Mouse (Mus musculus) c-Kit-negative CD71-positive TER-119-positive erythroid progenitor cells, embryonic 14.5 days (primary cell): Measurements from ENCODE around the gene Vps11.
A peak's percentile ranks its signal among the peaks of the same experiment; 100 is the strongest.
"Not testable (repeated sequence)": the region's sequence is repeated elsewhere in the genome, so short reads cannot be mapped to it uniquely, and the experiment has no call there.

Experiments used
- DNase-seq: peaks from one replicate; pipeline ENCODE4 v3.0.0-alpha.2; 2013; ENCODE audit warnings: low read depth, low spot score

Gene Vps11

GRCm38 (mm10) chr9:44314910-44315309, 46.6 kb downstream of the Vps11 start:
- DNase-seq = no peak

- no peak for DNase-seq
Measured at GRCm38 (mm10) chr9:44314257-44314547, 47.3 kb downstream of the Vps11 start.

- DNase-seq = no peak
Measured at GRCm38 (mm10) chr9:44313476-44314256, 47.8 kb downstream of the Vps11 start.

GRCm38 (mm10) chr9:44311136-44312134, 50.0 kb downstream of the Vps11 start:
- DNase-seq = no peak

- DNase-seq = no peak
Measured at GRCm38 (mm10) chr9:44310750-44311135, 50.7 kb downstream of the Vps11 start.

GRCm38 (mm10) chr9:44309756-44310155, 51.7 kb downstream of the Vps11 start:
- DNase-seq = no peak

GRCm38 (mm10) chr9:44307248-44307647, 54.2 kb downstream of the Vps11 start:
- no peak for DNase-seq

- no peak for DNase-seq
Measured at GRCm38 (mm10) chr9:44306532-44306931, 54.9 kb downstream of the Vps11 start.

- peak; percentile 96 for DNase-seq
Measured at GRCm38 (mm10) chr9:44305466-44306079, 55.9 kb downstream of the Vps11 start, which contains the start of gene Hinfp. Gene Hinfp, minus strand, starts transcription at chr9:44305671.

GRCm38 (mm10) chr9:44300001-44300400, 61.5 kb downstream of the Vps11 start:
- not testable (repeated sequence) for DNase-seq
